Comparison of ENCODE assay signal across 24 mouse cellular contexts in the genomic region with DNA sequence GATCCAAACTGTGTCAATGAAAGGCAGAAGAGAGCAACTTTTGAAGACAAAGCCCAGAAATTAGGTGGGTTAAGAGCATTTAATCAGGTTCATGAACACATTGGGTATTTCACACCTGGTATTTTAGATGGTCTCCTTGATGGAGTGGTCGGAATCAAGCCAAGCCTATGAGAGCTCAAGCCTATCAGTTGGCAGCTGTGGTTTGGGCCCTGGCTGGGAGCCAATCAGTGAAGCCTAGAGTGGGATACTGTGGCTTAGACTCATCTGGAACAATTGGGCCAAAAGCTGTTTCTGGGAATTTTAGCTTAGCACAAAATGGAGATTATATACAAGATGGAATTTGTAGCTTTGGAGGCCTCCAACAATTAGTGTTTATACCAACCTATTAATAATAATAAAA.
"Had no signal": no experiment of that assay in that cellular context is flagged by ENCODE, and none has a peak within 500 bp of the region (broad histone marks: within the 10 kb centered on the region; RNA-seq: fewer than 3 reads in every experiment).

No protein-coding gene starts in this region.

- H3K27me3 ChIP-seq: heart, embryonic 13.5 days; heart, embryonic 15.5 days; kidney, embryonic 15.5 days; limb, embryonic 13.5 days; limb, embryonic 15.5 days; liver, embryonic 12.5 days had no signal

- H3K9me3 ChIP-seq: heart, embryonic 13.5 days; heart, embryonic 15.5 days; kidney, embryonic 15.5 days; limb, embryonic 13.5 days; limb, embryonic 15.5 days; liver, embryonic 12.5 days had no signal

- ATAC-seq: intestine, embryonic 16.5 days; liver, embryonic 12.5 days had no signal

- H3K36me3 ChIP-seq: heart, embryonic 13.5 days; heart, embryonic 15.5 days; kidney, embryonic 15.5 days; limb, embryonic 13.5 days; limb, embryonic 15.5 days; liver, embryonic 12.5 days had no signal

- H3K4me1 ChIP-seq: heart, embryonic 13.5 days; heart, embryonic 15.5 days; kidney, embryonic 15.5 days; limb, embryonic 13.5 days; limb, embryonic 15.5 days; liver, embryonic 12.5 days had no signal

- H3K4me2 ChIP-seq: heart, embryonic 11.5 days; heart, embryonic 13.5 days; heart, embryonic 15.5 days; hindbrain, embryonic 14.5 days; kidney, embryonic 15.5 days; limb, embryonic 13.5 days; limb, embryonic 15.5 days; liver, embryonic 12.5 days had no signal

- H3K27ac ChIP-seq: heart, adult 2 months; heart, embryonic 13.5 days; heart, embryonic 15.5 days; hindbrain, embryonic 14.5 days; kidney, embryonic 15.5 days; kidney, postnatal 0 days; limb, embryonic 13.5 days; limb, embryonic 15.5 days; liver, embryonic 12.5 days; liver, embryonic 14.5 days had no signal

- H3K4me3 ChIP-seq: heart, adult 2 months; heart, embryonic 13.5 days; heart, embryonic 15.5 days; kidney, embryonic 15.5 days; limb, embryonic 13.5 days; limb, embryonic 15.5 days; liver, embryonic 12.5 days had no signal

- H3K9ac ChIP-seq: heart, embryonic 13.5 days; heart, embryonic 15.5 days; hindbrain, embryonic 14.5 days; kidney, embryonic 15.5 days; limb, embryonic 13.5 days; limb, embryonic 15.5 days; liver, embryonic 12.5 days; liver, embryonic 14.5 days had no signal

- DNase-seq: gastrocnemius, postnatal 14 days; gastrocnemius, postnatal 36 days; heart, adult 11 months; heart, adult 2 months; heart, postnatal 14 days; heart, postnatal 36 days; kidney, adult 11 months; kidney, adult 2 months; kidney, adult 9 months; kidney, postnatal 14 days; kidney, postnatal 36 days; layer of hippocampus, adult 9-11 months; layer of hippocampus, postnatal 36 days had no signal
